Mouse (Mus musculus) liver, embryonic 14.5 days (tissue): Measurements from ENCODE around the gene Sf3b4.

Experiments
- CTCF ChIP-seq: IDR thresholded peaks from 2 replicates; pipeline ENCODE4 v1.5.1; 2016; ENCODE audit warnings: antibody characterized with exemption, low read depth, control low read depth
- EP300 ChIP-seq: IDR thresholded peaks from 2 replicates; pipeline ENCODE4 v1.6.1; 2016; ENCODE audit warnings: antibody characterized with exemption, low read depth

DNA sequence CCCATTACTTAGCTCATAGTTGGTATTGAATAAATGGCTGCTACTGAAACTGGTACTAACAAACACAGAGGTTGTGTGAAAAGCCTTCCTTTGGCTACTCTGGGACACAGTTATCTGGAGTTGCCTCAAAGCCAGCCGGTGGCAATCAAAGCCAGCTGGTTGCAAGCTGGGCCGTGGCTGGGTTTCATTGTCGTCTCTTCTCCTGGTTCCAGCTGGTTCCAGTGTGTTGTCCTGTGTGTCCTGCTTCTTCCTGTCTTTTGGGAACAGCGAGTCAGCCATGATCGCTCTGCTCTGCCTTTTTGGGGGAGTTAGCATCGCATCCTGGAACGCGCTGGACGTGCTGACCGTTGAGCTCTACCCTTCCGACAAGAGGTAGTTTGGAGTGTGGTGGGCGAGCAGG is 20.8 kb downstream of the Sf3b4 start:
- TF ChIP-seq CTCF, result no peak
- TF ChIP-seq EP300, result no peak
